Mouse (Mus musculus): Measurements from ENCODE around the gene Gpc5.
"Not testable (repeated sequence)": the region's sequence is repeated elsewhere in the genome, so short reads cannot be mapped to it uniquely, and the experiment has no call there.

The Gpc5 gene

GRCm38 (mm10) chr14:115092081-115092480, at the start of gene Gpc5:
TSS of gene Gpc5 (plus strand) at chr14:115092215.
- peak; percentile 1 for DNase-seq (ENCODE audit: extremely low read depth, insufficient read length, low spot score)

GRCm38 (mm10) chr14:115042660-115043059, 49.4 kb upstream of the Gpc5 start:
- no peak for DNase-seq (ENCODE audit: extremely low read depth, insufficient read length, low spot score)

GRCm38 (mm10) chr14:115044016-115044415, 48.0 kb upstream of the Gpc5 start:
- no peak for DNase-seq (ENCODE audit: extremely low read depth, insufficient read length, low spot score)

GRCm38 (mm10) chr14:115045712-115046111, 46.3 kb upstream of the Gpc5 start:
- DNase-seq (ENCODE audit: extremely low read depth, insufficient read length, low spot score): no peak

- no peak for DNase-seq (ENCODE audit: extremely low read depth, insufficient read length, low spot score)
Measured at GRCm38 (mm10) chr14:115047316-115047715, 44.7 kb upstream of the Gpc5 start.

- no peak for DNase-seq (ENCODE audit: extremely low read depth, insufficient read length, low spot score)
Measured at GRCm38 (mm10) chr14:115047990-115048862, 43.8 kb upstream of the Gpc5 start.

GRCm38 (mm10) chr14:115048863-115049566, 43.0 kb upstream of the Gpc5 start:
- no peak for DNase-seq (ENCODE audit: extremely low read depth, insufficient read length, low spot score)

GRCm38 (mm10) chr14:115049831-115050230, 42.2 kb upstream of the Gpc5 start:
- DNase-seq (ENCODE audit: extremely low read depth, insufficient read length, low spot score): no peak

- DNase-seq (ENCODE audit: extremely low read depth, insufficient read length, low spot score): no peak
Measured at GRCm38 (mm10) chr14:115051106-115051760, 40.8 kb upstream of the Gpc5 start.

GRCm38 (mm10) chr14:115052371-115052770, 39.6 kb upstream of the Gpc5 start:
- no peak for DNase-seq (ENCODE audit: extremely low read depth, insufficient read length, low spot score)

GRCm38 (mm10) chr14:115054252-115054651, 37.8 kb upstream of the Gpc5 start:
- no peak for DNase-seq (ENCODE audit: extremely low read depth, insufficient read length, low spot score)

GRCm38 (mm10) chr14:115057524-115057923, 34.5 kb upstream of the Gpc5 start:
- no peak for DNase-seq (ENCODE audit: extremely low read depth, insufficient read length, low spot score)

GRCm38 (mm10) chr14:115066164-115066563, 25.9 kb upstream of the Gpc5 start:
- not testable (repeated sequence) for DNase-seq (ENCODE audit: extremely low read depth, insufficient read length, low spot score)

- no peak for DNase-seq (ENCODE audit: extremely low read depth, insufficient read length, low spot score)
Measured at GRCm38 (mm10) chr14:115070534-115070933, 21.5 kb upstream of the Gpc5 start.

GRCm38 (mm10) chr14:115077340-115077739, 14.7 kb upstream of the Gpc5 start:
- DNase-seq (ENCODE audit: extremely low read depth, insufficient read length, low spot score): no peak

- no peak for DNase-seq (ENCODE audit: extremely low read depth, insufficient read length, low spot score)
Measured at GRCm38 (mm10) chr14:115078064-115078463, 14.0 kb upstream of the Gpc5 start.

- DNase-seq (ENCODE audit: extremely low read depth, insufficient read length, low spot score): no peak
Measured at GRCm38 (mm10) chr14:115081728-115082502, 10.1 kb upstream of the Gpc5 start.

GRCm38 (mm10) chr14:115090516-115090915, 1.5 kb upstream of the Gpc5 start:
- DNase-seq (ENCODE audit: extremely low read depth, insufficient read length, low spot score): no peak

GRCm38 (mm10) chr14:115092510-115092909, 495 bp downstream of the Gpc5 start:
- DNase-seq (ENCODE audit: extremely low read depth, insufficient read length, low spot score): peak; percentile 4

- DNase-seq (ENCODE audit: extremely low read depth, insufficient read length, low spot score): no peak
Measured at GRCm38 (mm10) chr14:115092952-115093351, 937 bp downstream of the Gpc5 start.

Measured in 3134 (cell line).